Mouse (Mus musculus): ENCODE measurements around the gene Lrrc41. TPM values are rescaled to one million over a fixed set of nuclear protein-coding genes. Genes with fewer than 3 reads are reported as not detected.

Gene Lrrc41
- 62.0 and 64.2 TPM in 2 replicates for polyA plus RNA-seq (2016; fragmentation: Nextera tagmentation; extraction: Ambion mirVana)

GRCm38 (mm10) chr4:116074861-116075620 is at the start of gene Lrrc41, which contains the start of gene Uqcrh:
Gene Lrrc41 (plus strand): TSS chr4:116075269.
Gene Uqcrh (minus strand): TSS chr4:116075071.
- WGBS: under 1% methylated on average over 55 of the region's 55 CpGs
- ATAC-seq (ENCODE audit: low FRiP score): peak; percentile 93
- H3K27me3 ChIP-seq: no peaks in the 10 kb centered on the region

GRCm38 (mm10) chr4:116032906-116033305 is 42.2 kb upstream of the Lrrc41 start:
- Histone ChIP-seq H3K27ac (no peak overlapping the region), H3K9me3 (no peaks in the 10 kb centered on the region), H3K4me2 (no peak overlapping the region), H3K36me3 (replicated peaks) (peaks cover 28% of the 10 kb centered on the region), H3K4me3 (replicated peaks) (no peak overlapping the region), H3K9ac (no peak overlapping the region), H3K4me1 (no peaks in the 10 kb centered on the region), H3K27me3 (no peaks in the 10 kb centered on the region)
- ATAC-seq (ENCODE audit: low FRiP score): no peak
- WGBS: 91% methylated on average over 9 of the region's 9 CpGs

More at GRCm38 (mm10) chr4:116074861-116075620, at the start of gene Lrrc41, which contains the start of gene Uqcrh:
- Histone ChIP-seq H3K9me3 (no peaks in the 10 kb centered on the region), H3K9ac (peak within 1 kb of the TSS; percentile 98), H3K36me3 (replicated peaks) (peaks cover 14% of the 10 kb centered on the region), H3K27ac (peak within 1 kb of the TSS; percentile 99), H3K4me3 (replicated peaks) (peak within 1 kb of the TSS; percentile 97), H3K4me2 (peak within 1 kb of the TSS; percentile 92), H3K4me1 (peaks cover 32% of the 10 kb centered on the region)

DNA sequence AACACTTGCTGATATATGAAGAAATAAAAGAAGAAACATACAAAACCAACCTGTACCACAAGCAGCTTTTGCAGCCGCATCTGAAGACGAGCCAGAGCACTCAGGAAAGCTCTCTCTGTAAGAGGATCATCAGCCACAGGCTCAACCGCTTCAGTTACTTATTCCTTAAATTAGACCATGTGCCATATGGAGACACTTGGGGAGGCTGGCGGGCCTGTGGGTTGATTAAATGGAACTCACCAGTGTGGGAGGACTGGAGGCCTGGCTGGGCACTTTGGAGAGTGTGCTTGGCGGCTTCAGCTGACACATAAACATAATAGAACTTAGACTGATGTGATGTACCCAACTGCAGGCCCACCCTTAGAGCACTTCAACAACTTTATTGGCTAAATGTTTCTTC is 41.7 kb upstream of the Lrrc41 start:
- Histone ChIP-seq H3K27me3 (no peaks in the 10 kb centered on the region), H3K27ac (no peak overlapping the region)

DNA sequence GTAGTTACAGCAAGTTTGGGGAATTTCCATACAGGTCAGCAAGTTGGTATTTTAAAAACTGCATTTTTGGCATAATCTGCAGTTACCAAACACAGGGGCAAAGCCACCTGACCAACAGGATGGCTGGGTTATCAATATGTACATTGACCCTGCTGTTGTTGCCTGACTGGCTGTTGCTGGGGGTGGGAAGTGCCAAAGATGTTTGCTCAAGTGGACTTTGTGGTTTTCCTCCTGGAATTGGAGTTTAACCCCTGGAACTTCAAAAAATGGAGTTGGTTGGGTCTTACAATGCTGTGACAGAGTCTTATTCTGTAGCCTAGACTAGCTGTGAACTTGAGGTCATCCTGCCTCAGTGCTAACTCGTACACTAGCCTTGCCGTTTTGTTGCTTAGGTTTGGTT is 34.6 kb upstream of the Lrrc41 start:
- no peak for ATAC-seq (ENCODE audit: low FRiP score)
- Histone ChIP-seq H3K27ac (no peak overlapping the region), H3K36me3 (replicated peaks) (peaks cover 13% of the 10 kb centered on the region; the same call in 1 of the 2 replicates), H3K9ac (no peak overlapping the region), H3K4me1 (no peaks in the 10 kb centered on the region), H3K27me3 (no peaks in the 10 kb centered on the region), H3K9me3 (no peaks in the 10 kb centered on the region), H3K4me2 (no peak overlapping the region), H3K4me3 (replicated peaks) (no peak overlapping the region)
- WGBS: 90% methylated on average over 2 of the region's 2 CpGs

More for the DNA sequence above, 41.7 kb upstream of the Lrrc41 start:
- 90% methylated on average over 5 of the region's 5 CpGs for WGBS
- H3K36me3 ChIP-seq (replicated peaks): peaks cover 30% of the 10 kb centered on the region
- no peak for ATAC-seq (ENCODE audit: low FRiP score)
- H3K9me3 ChIP-seq: no peaks in the 10 kb centered on the region
- H3K9ac ChIP-seq: no peak overlapping the region
- H3K4me3 ChIP-seq (replicated peaks): no peak overlapping the region
- no peaks in the 10 kb centered on the region for H3K4me1 ChIP-seq
- no peak overlapping the region for H3K4me2 ChIP-seq

DNA sequence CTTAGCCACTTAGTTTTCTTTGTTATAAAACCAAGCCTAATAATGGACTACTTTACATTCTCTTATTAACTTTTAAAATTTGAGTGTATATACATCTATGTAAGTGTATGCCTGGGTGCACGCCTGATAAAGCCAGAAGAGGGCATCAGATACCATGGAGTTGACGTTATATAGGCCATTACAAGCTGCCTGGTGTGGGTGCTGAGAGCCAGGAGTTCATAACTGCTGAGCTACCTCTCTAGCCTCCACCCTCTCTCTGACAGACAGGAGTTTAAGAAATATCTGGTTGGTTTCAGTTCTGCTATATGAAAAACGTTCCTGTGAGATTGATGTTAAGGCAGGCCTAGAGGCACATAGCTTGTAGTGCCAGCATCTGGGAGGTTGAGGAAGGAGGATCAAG is 32.9 kb upstream of the Lrrc41 start:
- Histone ChIP-seq H3K4me2 (no peak overlapping the region), H3K4me3 (replicated peaks) (no peak overlapping the region), H3K9ac (no peak overlapping the region), H3K9me3 (no peaks in the 10 kb centered on the region), H3K4me1 (no peaks in the 10 kb centered on the region), H3K27me3 (no peaks in the 10 kb centered on the region), H3K36me3 (replicated peaks) (peaks cover 13% of the 10 kb centered on the region; the same call in 1 of the 2 replicates), H3K27ac (no peak overlapping the region)
- 81% methylated on average over 3 of the region's 3 CpGs for WGBS
- ATAC-seq (ENCODE audit: low FRiP score): no peak

- Histone ChIP-seq H3K27ac (no peak overlapping the region), H3K9ac (no peak overlapping the region), H3K4me3 (replicated peaks) (no peak overlapping the region), H3K4me1 (no peaks in the 10 kb centered on the region), H3K36me3 (replicated peaks) (peaks cover 6% of the 10 kb centered on the region; the same call in 1 of the 2 replicates), H3K4me2 (no peak overlapping the region), H3K27me3 (0 out of 2 replicates have a peak, but pooled peaks cover 2% of the 10 kb centered on the region), H3K9me3 (no peaks in the 10 kb centered on the region)
- no peak for ATAC-seq (ENCODE audit: low FRiP score)
- WGBS: 90% methylated on average over 2 of the region's 2 CpGs
Observed at GRCm38 (mm10) chr4:116046604-116047003, 28.5 kb upstream of the Lrrc41 start.

DNA sequence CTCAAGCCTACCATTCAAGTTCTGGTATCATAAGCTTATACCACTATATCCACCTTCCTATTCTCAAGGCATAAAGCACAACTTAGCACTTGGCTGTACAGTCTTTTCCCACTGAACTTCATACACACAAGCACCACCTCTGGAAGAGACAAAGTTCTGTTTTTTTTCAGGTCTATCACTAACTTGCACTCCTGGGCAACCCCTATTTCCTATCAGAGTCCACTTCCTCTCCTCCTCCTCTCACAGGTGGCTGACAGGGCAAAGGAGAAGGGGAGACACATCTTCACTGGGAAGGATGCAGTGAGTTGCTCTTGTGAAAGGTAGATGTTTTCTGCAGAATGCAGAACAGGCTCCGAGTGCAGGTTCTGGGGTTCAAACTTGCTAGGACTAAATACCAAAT is 27.4 kb upstream of the Lrrc41 start:
- Histone ChIP-seq H3K9me3 (no peaks in the 10 kb centered on the region), H3K27me3 (0 out of 2 replicates have a peak, but pooled peaks cover 4% of the 10 kb centered on the region), H3K9ac (no peak overlapping the region), H3K27ac (no peak overlapping the region), H3K4me1 (peaks cover 8% of the 10 kb centered on the region), H3K4me2 (no peak overlapping the region), H3K36me3 (replicated peaks) (peaks cover under 1% of the 10 kb centered on the region; the same call in 1 of the 2 replicates), H3K4me3 (replicated peaks) (no peak overlapping the region)
- WGBS: 97% methylated on average over 1 of the region's 1 CpGs
- no peak for ATAC-seq (ENCODE audit: low FRiP score)

GRCm38 (mm10) chr4:116048130-116048920 is 26.7 kb upstream of the Lrrc41 start:
- no peak for ATAC-seq (ENCODE audit: low FRiP score)
- peaks cover 13% of the 10 kb centered on the region for H3K4me1 ChIP-seq

GRCm38 (mm10) chr4:116049211-116049610 is 25.9 kb upstream of the Lrrc41 start:
- 87% methylated on average over 3 of the region's 3 CpGs for WGBS
- no peak for ATAC-seq (ENCODE audit: low FRiP score)
- no peak overlapping the region for H3K4me3 ChIP-seq (replicated peaks)

More at GRCm38 (mm10) chr4:116048130-116048920, 26.7 kb upstream of the Lrrc41 start:
- Histone ChIP-seq H3K36me3 (replicated peaks) (no peaks in the 10 kb centered on the region; the same call in 1 of the 2 replicates), H3K9ac (no peak overlapping the region), H3K9me3 (no peaks in the 10 kb centered on the region), H3K4me2 (no peak overlapping the region), H3K4me3 (replicated peaks) (no peak overlapping the region), H3K27me3 (0 out of 2 replicates have a peak, but pooled peaks cover 4% of the 10 kb centered on the region), H3K27ac (no peak overlapping the region)
- 83% methylated on average over 7 of the region's 7 CpGs for WGBS

GRCm38 (mm10) chr4:116052526-116053293 is 22.4 kb upstream of the Lrrc41 start:
- Histone ChIP-seq H3K9ac (peak overlapping the region; percentile 60), H3K27ac (peak overlapping the region; percentile 91), H3K4me1 (peaks cover 19% of the 10 kb centered on the region), H3K9me3 (no peaks in the 10 kb centered on the region), H3K4me3 (replicated peaks) (peak overlapping the region; percentile 57), H3K27me3 (0 out of 2 replicates have a peak, but pooled peaks cover 4% of the 10 kb centered on the region), H3K36me3 (replicated peaks) (no peaks in the 10 kb centered on the region), H3K4me2 (peak overlapping the region; percentile 81)
- WGBS: 11% methylated on average over 22 of the region's 22 CpGs
- ATAC-seq (ENCODE audit: low FRiP score): peak; percentile 50

More at GRCm38 (mm10) chr4:116049211-116049610, 25.9 kb upstream of the Lrrc41 start:
- H3K36me3 ChIP-seq (replicated peaks): no peaks in the 10 kb centered on the region; the same call in 1 of the 2 replicates
- H3K4me1 ChIP-seq: peaks cover 16% of the 10 kb centered on the region
- H3K4me2 ChIP-seq: no peak overlapping the region
- no peak overlapping the region for H3K27ac ChIP-seq
- H3K9ac ChIP-seq: no peak overlapping the region
- H3K27me3 ChIP-seq: 0 out of 2 replicates have a peak, but pooled peaks cover 4% of the 10 kb centered on the region
- H3K9me3 ChIP-seq: no peaks in the 10 kb centered on the region

DNA sequence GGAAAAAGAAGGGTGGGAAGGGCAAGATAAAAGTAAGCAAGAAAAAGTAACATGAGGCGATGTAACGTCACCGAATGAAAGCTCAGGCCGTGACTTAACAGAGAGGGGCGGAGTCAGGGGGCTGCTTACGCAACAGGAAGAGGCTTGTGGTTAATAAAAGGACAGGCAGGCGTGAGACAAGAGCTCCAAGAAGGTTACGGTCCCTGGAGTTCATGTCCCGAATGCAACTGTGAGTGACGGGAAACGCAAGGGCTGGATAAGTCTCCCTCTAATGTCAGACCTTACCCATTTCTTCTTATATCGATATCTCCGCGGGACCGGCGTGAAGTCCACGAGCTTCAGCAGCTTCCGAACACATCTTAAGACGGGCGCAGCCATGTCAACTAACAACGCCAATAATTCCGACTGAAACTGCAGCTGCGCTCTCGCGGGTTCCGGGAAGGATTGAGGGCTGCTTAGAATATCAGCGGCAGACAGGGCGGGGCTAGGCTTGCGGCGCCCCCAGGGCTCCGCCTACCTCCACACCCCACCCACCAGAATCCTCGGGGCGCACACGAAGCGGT is 21.6 kb upstream of the Lrrc41 start, which contains the start of gene Nsun4:
TSS of gene Nsun4 (minus strand) at position 478 of the 563 bp plus-strand sequence.
- Histone ChIP-seq H3K27ac (peak within 1 kb of the TSS; percentile 91), H3K9me3 (no peaks in the 10 kb centered on the region), H3K36me3 (replicated peaks) (no peaks in the 10 kb centered on the region), H3K9ac (peak within 1 kb of the TSS; percentile 60), H3K4me3 (replicated peaks) (peak within 1 kb of the TSS; percentile 57), H3K4me2 (peak within 1 kb of the TSS; percentile 81), H3K4me1 (peaks cover 19% of the 10 kb centered on the region), H3K27me3 (0 out of 2 replicates have a peak, but pooled peaks cover 4% of the 10 kb centered on the region)
- ATAC-seq (ENCODE audit: low FRiP score): peak; percentile 96
- under 1% methylated on average over 35 of the region's 35 CpGs for WGBS

All from forebrain, embryonic 12.5 days (tissue).